Mouse (Mus musculus) intestine, embryonic 16.5 days (tissue): ENCODE measurements around the gene Clec5a. TPM values are rescaled to one million over a fixed set of nuclear protein-coding genes. Genes with fewer than 3 reads are reported as not detected.
"Not testable (repeated sequence)": the region's sequence is repeated elsewhere in the genome, so short reads cannot be mapped to it uniquely, and the experiment has no call there.

ENCODE experiments used
- ATAC-seq: fragments of 200-750 bp; cut with Nextera tagmentation; 2 replicates; pipeline ENCODE4 v1.8.0; 2017; ENCODE audit warnings: moderate TSS enrichment, moderate library complexity
- H3K27ac ChIP-seq: fragments of 300-500 bp; sonication (generic); 2 replicates; pipeline ENCODE4 v1.5.1; 2014; ENCODE audit warnings: mild to moderate bottlenecking, low read length
- H3K27me3 ChIP-seq: fragments of 300-500 bp; sonication (generic); replicated peaks from 2 replicates; pipeline ENCODE4 v1.6.1; 2014; ENCODE audit warnings: low read length, control low read depth, mixed read lengths; ENCODE audit not compliant: control insufficient read depth, insufficient read depth
- H3K36me3 ChIP-seq: fragments of 300-500 bp; sonication (generic); 2 replicates; pipeline ENCODE4 v1.6.1; 2014; ENCODE audit warnings: low read length, control low read depth; ENCODE audit not compliant: control insufficient read depth, insufficient read depth
- H3K4me1 ChIP-seq: fragments of 300-500 bp; sonication (generic); 2 replicates; pipeline ENCODE4 v1.6.1; 2014; ENCODE audit warnings: low read length, control low read depth, mixed read lengths; ENCODE audit not compliant: control insufficient read depth, insufficient read depth
- H3K4me2 ChIP-seq: fragments of 300-500 bp; sonication (generic); 2 replicates; pipeline ENCODE4 v1.6.1; 2014; ENCODE audit warnings: low read depth, low read length, control low read depth
- H3K4me3 ChIP-seq: fragments of 300-500 bp; sonication (generic); 2 replicates; pipeline ENCODE4 v1.5.1; 2014; ENCODE audit warnings: mild to moderate bottlenecking, low read length
- H3K9ac ChIP-seq: fragments of 300-500 bp; sonication (generic); 2 replicates; pipeline ENCODE4 v1.6.1; 2014; ENCODE audit warnings: low read depth, low read length
- H3K9me3 ChIP-seq: fragments of 300-500 bp; sonication (generic); 2 replicates; pipeline ENCODE4 v1.6.1; 2016; ENCODE audit warnings: low read length, control low read depth; ENCODE audit not compliant: control insufficient read depth
- WGBS: fragments of 180-500 bp; shearing (Covaris S2); extraction: QIAGEN DNeasy Blood & Tissue Kit; methylation state at CpG from one replicate; pipeline ENCODE4 v1.1.7; 2014; 5-methylcytosine and 5-hydroxymethylcytosine counted together
- polyA plus RNA-seq: library from polyadenylated mRNA; unstranded; fragments of >200 nt; fragmentation: Nextera tagmentation; extraction: Ambion mirVana; gene quantifications from 2 replicates; pipeline ENCODE4 v1.2.1, GENCODE M21; 2015

Clec5a gene
- 0.93 and 1.3 TPM in 2 replicates for polyA plus RNA-seq

GRCm38 (mm10) chr6:40585645-40586044 is at the start of gene Clec5a:
Gene Clec5a (minus strand): TSS chr6:40585821.
- H3K4me1 ChIP-seq = no peaks in the 10 kb centered on the region
- 74% methylated on average over 5 of the region's 5 CpGs for WGBS

GRCm38 (mm10) chr6:40634640-40635071 is 49.0 kb upstream of the Clec5a start:
- no peaks in the 10 kb centered on the region for H3K4me1 ChIP-seq
- H3K4me2 ChIP-seq = peak overlapping the region; percentile 47
- WGBS = 63% methylated on average over 1 of the region's 1 CpGs
- peak overlapping the region; percentile 45 for H3K4me3 ChIP-seq
- ATAC-seq = peak; percentile 80
- H3K9me3 ChIP-seq = no peaks in the 10 kb centered on the region
- H3K27ac ChIP-seq = peak overlapping the region; percentile 85
- no peaks in the 10 kb centered on the region for H3K27me3 ChIP-seq
- peak overlapping the region; percentile 54 for H3K9ac ChIP-seq
- H3K36me3 ChIP-seq = no peaks in the 10 kb centered on the region

More at GRCm38 (mm10) chr6:40585645-40586044, at the start of gene Clec5a:
- Histone ChIP-seq H3K4me2 (no peak within 1 kb of the TSS), H3K4me3 (no peak within 1 kb of the TSS), H3K27ac (no peak within 1 kb of the TSS), H3K36me3 (no peaks in the 10 kb centered on the region), H3K27me3 (no peaks in the 10 kb centered on the region), H3K9ac (no peak within 1 kb of the TSS), H3K9me3 (no peaks in the 10 kb centered on the region)
- no peak for ATAC-seq

- WGBS = 63% methylated on average over 8 of the region's 8 CpGs
- H3K27ac ChIP-seq = peak within 1 kb of the TSS; percentile 69
- H3K9me3 ChIP-seq = no peaks in the 10 kb centered on the region
- no peak within 1 kb of the TSS for H3K9ac ChIP-seq
- peak; percentile 77 for ATAC-seq
- H3K4me1 ChIP-seq = peaks cover 2% of the 10 kb centered on the region; the same call in 1 of the 2 replicates
- peak within 1 kb of the TSS; percentile 26; the same call in 1 of the 2 replicates for H3K4me2 ChIP-seq
- H3K4me3 ChIP-seq = 0 out of 2 replicates have a peak within 1 kb of the TSS, but pooled peaks have one; percentile 6
- H3K27me3 ChIP-seq = no peaks in the 10 kb centered on the region
- no peaks in the 10 kb centered on the region for H3K36me3 ChIP-seq
Observed at GRCm38 (mm10) chr6:40628406-40629000, 42.9 kb upstream of the Clec5a start, which contains the start of gene Mgam. Gene Mgam (plus strand): TSS chr6:40628831.

- Histone ChIP-seq H3K4me3 (no peak overlapping the region), H3K4me2 (no peak overlapping the region), H3K36me3 (no peaks in the 10 kb centered on the region), H3K9me3 (no peaks in the 10 kb centered on the region), H3K27ac (no peak overlapping the region), H3K9ac (no peak overlapping the region), H3K27me3 (no peaks in the 10 kb centered on the region), H3K4me1 (peaks cover 2% of the 10 kb centered on the region; the same call in 1 of the 2 replicates)
- ATAC-seq = peak; percentile 78
- WGBS = 11% methylated on average over 1 of the region's 1 CpGs
Observed at GRCm38 (mm10) chr6:40626111-40626510, 40.5 kb upstream of the Clec5a start.

GRCm38 (mm10) chr6:40617965-40618364 is 32.3 kb upstream of the Clec5a start:
- Histone ChIP-seq H3K27me3 (no peaks in the 10 kb centered on the region), H3K9me3 (no peaks in the 10 kb centered on the region), H3K4me3 (no peak overlapping the region), H3K36me3 (no peaks in the 10 kb centered on the region), H3K4me1 (no peaks in the 10 kb centered on the region), H3K4me2 (no peak overlapping the region), H3K9ac (no peak overlapping the region), H3K27ac (no peak overlapping the region)
- WGBS = 5% methylated on average over 2 of the region's 2 CpGs
- ATAC-seq = peak; percentile 76

- Histone ChIP-seq H3K27me3 (no peaks in the 10 kb centered on the region), H3K27ac (no peak within 1 kb of the TSS), H3K9ac (no peak within 1 kb of the TSS), H3K4me2 (no peak within 1 kb of the TSS), H3K9me3 (no peaks in the 10 kb centered on the region), H3K4me3 (no peak within 1 kb of the TSS), H3K36me3 (no peaks in the 10 kb centered on the region), H3K4me1 (no peaks in the 10 kb centered on the region)
- ATAC-seq = no peak
- WGBS = 85% methylated on average over 4 of the region's 4 CpGs
Observed at GRCm38 (mm10) chr6:40613260-40613852, 27.7 kb upstream of the Clec5a start, which contains the start of gene Tas2r138. Gene Tas2r138 (minus strand): TSS chr6:40613310.

GRCm38 (mm10) chr6:40610244-40610643 is 24.6 kb upstream of the Clec5a start:
- ATAC-seq = no peak
- H3K36me3 ChIP-seq = no peaks in the 10 kb centered on the region
- no peaks in the 10 kb centered on the region for H3K9me3 ChIP-seq
- no peak overlapping the region for H3K4me3 ChIP-seq
- H3K9ac ChIP-seq = no peak overlapping the region
- H3K27ac ChIP-seq = no peak overlapping the region
- 79% methylated on average over 8 of the region's 8 CpGs for WGBS
- no peak overlapping the region for H3K4me2 ChIP-seq
- no peaks in the 10 kb centered on the region for H3K4me1 ChIP-seq
- H3K27me3 ChIP-seq = no peaks in the 10 kb centered on the region

GRCm38 (mm10) chr6:40607431-40607830 is 21.8 kb upstream of the Clec5a start:
- no peak overlapping the region for H3K4me3 ChIP-seq
- no peak overlapping the region for H3K9ac ChIP-seq
- H3K27ac ChIP-seq = no peak overlapping the region
- H3K27me3 ChIP-seq = no peaks in the 10 kb centered on the region
- ATAC-seq = no peak
- H3K4me1 ChIP-seq = no peaks in the 10 kb centered on the region
- H3K36me3 ChIP-seq = no peaks in the 10 kb centered on the region
- no peaks in the 10 kb centered on the region for H3K9me3 ChIP-seq
- no peak overlapping the region for H3K4me2 ChIP-seq

- 33% methylated on average over 4 of the region's 4 CpGs for WGBS
- not testable (repeated sequence) for ATAC-seq
Observed at GRCm38 (mm10) chr6:40598546-40598945, 12.9 kb upstream of the Clec5a start.

More at GRCm38 (mm10) chr6:40598546-40598945, 12.9 kb upstream of the Clec5a start:
- not testable (repeated sequence) for H3K9ac ChIP-seq, H3K4me1 ChIP-seq, H3K27ac ChIP-seq, H3K4me3 ChIP-seq, H3K36me3 ChIP-seq, H3K27me3 ChIP-seq, H3K4me2 ChIP-seq, H3K9me3 ChIP-seq
